Mouse (Mus musculus) spleen, adult 2 months (tissue): ENCODE measurements at regions not wholly inside any gene's neighbourhood (a gene's known extent, or its start where the extent isn't known, plus 50 kb on each side); places are given as distances from the start of the nearest gene placed in this dataset.

Experiments
- CTCF ChIP-seq: fragments of 200-500 bp; IDR thresholded peaks from 2 replicates; pipeline ENCODE4 v1.5.1; 2011; ENCODE audit warnings: mild to moderate bottlenecking, inconsistent platforms; ENCODE audit not compliant: insufficient read depth, insufficient read length, insufficient replicate concordance; ENCODE audit errors: extremely low read depth
- POLR2A ChIP-seq: fragments of 200-500 bp; IDR thresholded peaks from 2 replicates; pipeline ENCODE4 v1.6.1; 2011; ENCODE audit warnings: low read depth, low read length, inconsistent platforms

GRCm38 (mm10) chr12:112415926-112416473 lies 73.2 kb upstream of the A530016L24Rik start:
- TF ChIP-seq POLR2A (no peak), CTCF (no peak)
